Mouse (Mus musculus): ENCODE data around the gene Nob1. TPM values are rescaled to one million over a fixed set of nuclear protein-coding genes. Genes with fewer than 3 reads are reported as not detected.
A peak's percentile ranks its signal among the peaks of the same experiment; 100 is the strongest.

Gene Nob1
- polyA plus RNA-seq, 1 experiment from 2014 or later = 25.4 TPM

GRCm38 (mm10) chr8:107444626-107445025 lies 19.8 kb upstream of the Nob1 start:
- no peak overlapping the region for H3K27ac ChIP-seq (ENCODE audit: low read length)
- H3K4me1 ChIP-seq (ENCODE audit: control insufficient read depth, low read depth, low read length) = peaks cover 34% of the 10 kb centered on the region
- 78% methylated on average over 3 of the region's 3 CpGs for WGBS (ENCODE audit: insufficient replicate concordance)
- ATAC-seq (ENCODE audit: low read depth) = no peak
- H3K9me3 ChIP-seq (replicated peaks; ENCODE audit: control insufficient read depth, low read length) = no peaks in the 10 kb centered on the region
- no peaks in the 10 kb centered on the region for H3K27me3 ChIP-seq (ENCODE audit: control insufficient read depth, insufficient read depth, low read depth, low read length)
- H3K4me3 ChIP-seq (ENCODE audit: low read depth, low read length) = no peak overlapping the region
- no peak overlapping the region for H3K9ac ChIP-seq (ENCODE audit: low read depth, low read length)
- no peak overlapping the region for H3K4me2 ChIP-seq (ENCODE audit: low read depth, low read length)
- no peaks in the 10 kb centered on the region for H3K36me3 ChIP-seq (ENCODE audit: control insufficient read depth, insufficient read depth)

- peak; percentile 56 for ATAC-seq (ENCODE audit: low read depth)
- 48% methylated on average over 3 of the region's 3 CpGs for WGBS (ENCODE audit: insufficient replicate concordance)
- H3K4me1 ChIP-seq (ENCODE audit: control insufficient read depth, low read depth, low read length) = peaks cover 37% of the 10 kb centered on the region
- H3K9ac ChIP-seq (ENCODE audit: low read depth, low read length) = no peak overlapping the region
- H3K4me3 ChIP-seq (ENCODE audit: low read depth, low read length) = no peak overlapping the region
- H3K36me3 ChIP-seq (ENCODE audit: control insufficient read depth, insufficient read depth) = no peaks in the 10 kb centered on the region
- H3K9me3 ChIP-seq (replicated peaks; ENCODE audit: control insufficient read depth, low read length) = no peaks in the 10 kb centered on the region
- H3K27me3 ChIP-seq (ENCODE audit: control insufficient read depth, insufficient read depth, low read depth, low read length) = no peaks in the 10 kb centered on the region
- H3K27ac ChIP-seq (ENCODE audit: low read length) = peak overlapping the region; percentile 26; the same call in 1 of the 2 replicates
- H3K4me2 ChIP-seq (ENCODE audit: low read depth, low read length) = peak overlapping the region; percentile 41; the same call in 1 of the 2 replicates
Observed at GRCm38 (mm10) chr8:107439880-107440625, 15.2 kb upstream of the Nob1 start.

- Histone ChIP-seq H3K27me3 (ENCODE audit: control insufficient read depth, insufficient read depth, low read depth, low read length) (no peaks in the 10 kb centered on the region), H3K36me3 (ENCODE audit: control insufficient read depth, insufficient read depth) (no peaks in the 10 kb centered on the region), H3K4me1 (ENCODE audit: control insufficient read depth, low read depth, low read length) (peaks cover 33% of the 10 kb centered on the region), H3K9ac (ENCODE audit: low read depth, low read length) (peak overlapping the region; percentile 98; the same call in 1 of the 2 replicates), H3K27ac (ENCODE audit: low read length) (peak overlapping the region; percentile 99), H3K4me2 (ENCODE audit: low read depth, low read length) (peak overlapping the region; percentile 50), H3K4me3 (ENCODE audit: low read depth, low read length) (peak overlapping the region; percentile 92), H3K9me3 (replicated peaks; ENCODE audit: control insufficient read depth, low read length) (no peaks in the 10 kb centered on the region)
- WGBS (ENCODE audit: insufficient replicate concordance) = 66% methylated on average over 2 of the region's 2 CpGs
- ATAC-seq (ENCODE audit: low read depth) = no peak
Observed at GRCm38 (mm10) chr8:107437711-107438110, 12.9 kb upstream of the Nob1 start.

GRCm38 (mm10) chr8:107436841-107437421 lies 12.1 kb upstream of the Nob1 start:
- peak overlapping the region; percentile 92 for H3K4me3 ChIP-seq (ENCODE audit: low read depth, low read length)
- no peaks in the 10 kb centered on the region for H3K36me3 ChIP-seq (ENCODE audit: control insufficient read depth, insufficient read depth)
- 2% methylated on average over 15 of the region's 16 CpGs for WGBS (ENCODE audit: insufficient replicate concordance)
- peak overlapping the region; percentile 99 for H3K27ac ChIP-seq (ENCODE audit: low read length)
- no peaks in the 10 kb centered on the region for H3K27me3 ChIP-seq (ENCODE audit: control insufficient read depth, insufficient read depth, low read depth, low read length)
- ATAC-seq (ENCODE audit: low read depth) = peak; percentile 75
- no peaks in the 10 kb centered on the region for H3K9me3 ChIP-seq (replicated peaks; ENCODE audit: control insufficient read depth, low read length)
- H3K4me1 ChIP-seq (ENCODE audit: control insufficient read depth, low read depth, low read length) = peaks cover 33% of the 10 kb centered on the region
- H3K4me2 ChIP-seq (ENCODE audit: low read depth, low read length) = peak overlapping the region; percentile 50
- peak overlapping the region; percentile 98 for H3K9ac ChIP-seq (ENCODE audit: low read depth, low read length)

- Histone ChIP-seq H3K4me3 (ENCODE audit: low read depth, low read length) (peak within 1 kb of the TSS; percentile 92), H3K9ac (ENCODE audit: low read depth, low read length) (peak within 1 kb of the TSS; percentile 98), H3K4me1 (ENCODE audit: control insufficient read depth, low read depth, low read length) (peaks cover 33% of the 10 kb centered on the region), H3K4me2 (ENCODE audit: low read depth, low read length) (peak within 1 kb of the TSS; percentile 84), H3K36me3 (ENCODE audit: control insufficient read depth, insufficient read depth) (no peaks in the 10 kb centered on the region), H3K27me3 (ENCODE audit: control insufficient read depth, insufficient read depth, low read depth, low read length) (no peaks in the 10 kb centered on the region), H3K27ac (ENCODE audit: low read length) (peak within 1 kb of the TSS; percentile 99), H3K9me3 (replicated peaks; ENCODE audit: control insufficient read depth, low read length) (no peaks in the 10 kb centered on the region)
- under 1% methylated on average over 62 of the region's 81 CpGs for WGBS (ENCODE audit: insufficient replicate concordance)
- ATAC-seq (ENCODE audit: low read depth) = peak; percentile 76
Observed at GRCm38 (mm10) chr8:107435962-107436831, 11.3 kb upstream of the Nob1 start, which contains the start of gene Wwp2. Gene Wwp2, plus strand, starts transcription at chr8:107436365.

- Histone ChIP-seq H3K4me3 (ENCODE audit: low read depth, low read length) (peak overlapping the region; percentile 92), H3K27me3 (ENCODE audit: control insufficient read depth, insufficient read depth, low read depth, low read length) (no peaks in the 10 kb centered on the region), H3K27ac (ENCODE audit: low read length) (peak overlapping the region; percentile 99), H3K4me1 (ENCODE audit: control insufficient read depth, low read depth, low read length) (peaks cover 31% of the 10 kb centered on the region), H3K9ac (ENCODE audit: low read depth, low read length) (peak overlapping the region; percentile 98), H3K36me3 (ENCODE audit: control insufficient read depth, insufficient read depth) (no peaks in the 10 kb centered on the region), H3K9me3 (replicated peaks; ENCODE audit: control insufficient read depth, low read length) (no peaks in the 10 kb centered on the region), H3K4me2 (ENCODE audit: low read depth, low read length) (peak overlapping the region; percentile 84)
- peak; percentile 6 for ATAC-seq (ENCODE audit: low read depth)
- 25% methylated on average over 11 of the region's 11 CpGs for WGBS (ENCODE audit: insufficient replicate concordance)
Observed at GRCm38 (mm10) chr8:107435421-107435961, 10.6 kb upstream of the Nob1 start.

GRCm38 (mm10) chr8:107430821-107431220 lies 6.0 kb upstream of the Nob1 start:
- no peak overlapping the region for H3K4me3 ChIP-seq (ENCODE audit: low read depth, low read length)
- H3K9me3 ChIP-seq (replicated peaks; ENCODE audit: control insufficient read depth, low read length) = no peaks in the 10 kb centered on the region
- H3K4me2 ChIP-seq (ENCODE audit: low read depth, low read length) = no peak overlapping the region
- H3K27me3 ChIP-seq (ENCODE audit: control insufficient read depth, insufficient read depth, low read depth, low read length) = no peaks in the 10 kb centered on the region
- no peak overlapping the region for H3K9ac ChIP-seq (ENCODE audit: low read depth, low read length)
- ATAC-seq (ENCODE audit: low read depth) = no peak
- peaks cover 6% of the 10 kb centered on the region for H3K4me1 ChIP-seq (ENCODE audit: control insufficient read depth, low read depth, low read length)
- no peaks in the 10 kb centered on the region for H3K36me3 ChIP-seq (ENCODE audit: control insufficient read depth, insufficient read depth)
- WGBS (ENCODE audit: insufficient replicate concordance) = 62% methylated on average over 8 of the region's 8 CpGs
- no peak overlapping the region for H3K27ac ChIP-seq (ENCODE audit: low read length)

GRCm38 (mm10) chr8:107425230-107425597 lies 363 bp upstream of the Nob1 start:
- 30% methylated on average over 8 of the region's 8 CpGs for WGBS (ENCODE audit: insufficient replicate concordance)
- Histone ChIP-seq H3K4me2 (ENCODE audit: low read depth, low read length) (no peak overlapping the region), H3K27me3 (ENCODE audit: control insufficient read depth, insufficient read depth, low read depth, low read length) (no peaks in the 10 kb centered on the region), H3K36me3 (ENCODE audit: control insufficient read depth, insufficient read depth) (peaks cover 10% of the 10 kb centered on the region; the same call in 1 of the 2 replicates), H3K9ac (ENCODE audit: low read depth, low read length) (no peak overlapping the region; the same call in 1 of the 2 replicates), H3K27ac (ENCODE audit: low read length) (no peak overlapping the region), H3K4me3 (ENCODE audit: low read depth, low read length) (peak overlapping the region; percentile 86), H3K4me1 (ENCODE audit: control insufficient read depth, low read depth, low read length) (peaks cover 20% of the 10 kb centered on the region), H3K9me3 (replicated peaks; ENCODE audit: control insufficient read depth, low read length) (no peaks in the 10 kb centered on the region)
- no peak for ATAC-seq (ENCODE audit: low read depth)

Measured in liver, embryonic 16.5 days (tissue).